Mouse (Mus musculus): ENCODE measurements around the gene Prkcb.
A peak's percentile ranks its signal among the peaks of the same experiment; 100 is the strongest.

Prkcb gene

GRCm38 (mm10) chr7:122367303-122368007 lies 78.9 kb downstream of the Prkcb start:
- DNase-seq (ENCODE audit: low read depth, low spot score) = no peak

- DNase-seq (ENCODE audit: low read depth, low spot score) = no peak
Observed at GRCm38 (mm10) chr7:122370488-122370887, 81.9 kb downstream of the Prkcb start.

GRCm38 (mm10) chr7:122371947-122372346 lies 83.4 kb downstream of the Prkcb start:
- DNase-seq (ENCODE audit: low read depth, low spot score) = no peak

GRCm38 (mm10) chr7:122372349-122372748 lies 83.8 kb downstream of the Prkcb start:
- DNase-seq (ENCODE audit: low read depth, low spot score) = no peak

- DNase-seq (ENCODE audit: low read depth, low spot score) = no peak
Observed at GRCm38 (mm10) chr7:122376845-122377244, 88.3 kb downstream of the Prkcb start.

- no peak for DNase-seq (ENCODE audit: low read depth, low spot score)
Observed at GRCm38 (mm10) chr7:122377967-122378366, 89.4 kb downstream of the Prkcb start.

GRCm38 (mm10) chr7:122378473-122378872 lies 89.9 kb downstream of the Prkcb start:
- DNase-seq (ENCODE audit: low read depth, low spot score) = no peak

GRCm38 (mm10) chr7:122379292-122379691 lies 90.7 kb downstream of the Prkcb start:
- DNase-seq (ENCODE audit: low read depth, low spot score) = no peak

- no peak for DNase-seq (ENCODE audit: low read depth, low spot score)
Observed at GRCm38 (mm10) chr7:122380336-122381130, 92.0 kb downstream of the Prkcb start.

GRCm38 (mm10) chr7:122381560-122381959 lies 93.0 kb downstream of the Prkcb start:
- peak; percentile 8 for DNase-seq (ENCODE audit: low read depth, low spot score)

GRCm38 (mm10) chr7:122383260-122383659 lies 94.7 kb downstream of the Prkcb start:
- no peak for DNase-seq (ENCODE audit: low read depth, low spot score)

- no peak for DNase-seq (ENCODE audit: low read depth, low spot score)
Observed at GRCm38 (mm10) chr7:122384891-122385290, 96.3 kb downstream of the Prkcb start.

GRCm38 (mm10) chr7:122386567-122386966 lies 98.0 kb downstream of the Prkcb start:
- no peak for DNase-seq (ENCODE audit: low read depth, low spot score)

- DNase-seq (ENCODE audit: low read depth, low spot score) = no peak
Observed at GRCm38 (mm10) chr7:122387896-122388295, 99.3 kb downstream of the Prkcb start.

GRCm38 (mm10) chr7:122388858-122389257 lies 100.3 kb downstream of the Prkcb start:
- no peak for DNase-seq (ENCODE audit: low read depth, low spot score)

GRCm38 (mm10) chr7:122389633-122390032 lies 101.1 kb downstream of the Prkcb start:
- DNase-seq (ENCODE audit: low read depth, low spot score) = no peak

- no peak for DNase-seq (ENCODE audit: low read depth, low spot score)
Observed at GRCm38 (mm10) chr7:122390200-122390599, 101.6 kb downstream of the Prkcb start.

GRCm38 (mm10) chr7:122390683-122391082 lies 102.1 kb downstream of the Prkcb start:
- no peak for DNase-seq (ENCODE audit: low read depth, low spot score)

GRCm38 (mm10) chr7:122391382-122391781 lies 102.8 kb downstream of the Prkcb start:
- DNase-seq (ENCODE audit: low read depth, low spot score) = peak; percentile 18

- DNase-seq (ENCODE audit: low read depth, low spot score) = no peak
Observed at GRCm38 (mm10) chr7:122393964-122394363, 105.4 kb downstream of the Prkcb start.

- peak; percentile 16 for DNase-seq (ENCODE audit: low read depth, low spot score)
Observed at GRCm38 (mm10) chr7:122395159-122395975, 106.8 kb downstream of the Prkcb start.

- no peak for DNase-seq (ENCODE audit: low read depth, low spot score)
Observed at GRCm38 (mm10) chr7:122395976-122396315, 107.4 kb downstream of the Prkcb start.

All from ES-CJ7 (cell line).